In the genomic region with DNA sequence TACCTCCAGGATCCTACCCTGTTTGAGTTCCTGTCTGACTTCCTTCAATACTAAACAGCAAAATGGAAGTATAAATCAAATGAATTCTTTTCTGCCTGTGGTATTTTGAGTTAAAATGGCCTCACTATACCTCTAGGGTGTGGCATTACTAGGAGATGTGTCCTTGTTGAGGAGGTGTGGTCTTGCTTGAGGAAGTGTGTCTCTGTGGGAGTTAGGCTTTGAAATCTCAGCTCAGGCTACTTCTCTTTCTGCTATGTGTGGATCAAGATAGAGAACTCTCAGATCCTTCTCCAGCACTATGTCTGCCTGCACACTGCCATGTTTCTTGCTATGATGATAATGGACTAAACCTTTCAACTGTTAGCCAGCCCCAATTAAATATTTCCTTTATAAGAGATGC, we compare ENCODE assay signal across 30 mouse cellular contexts. TPM values are rescaled to one million over a fixed set of nuclear protein-coding genes. Genes with fewer than 3 reads are reported as not detected.
"Had no signal": no experiment of that assay in that cellular context is flagged by ENCODE, and none has a peak within 500 bp of the region (broad histone marks: within the 10 kb centered on the region; RNA-seq: fewer than 3 reads in every experiment).

No protein-coding gene starts in this region.

- H3K27ac ChIP-seq: heart, embryonic 10.5 days; hindbrain, embryonic 10.5 days; hindbrain, embryonic 12.5 days; hindbrain, embryonic 14.5 days; intestine, embryonic 15.5 days; limb, embryonic 13.5 days; limb, embryonic 15.5 days; liver, embryonic 12.5 days; liver, embryonic 14.5 days had no signal

- H3K4me3 ChIP-seq: heart, embryonic 10.5 days; heart, embryonic 12.5 days; hindbrain, embryonic 10.5 days; hindbrain, embryonic 12.5 days; intestine, embryonic 15.5 days; limb, embryonic 13.5 days; limb, embryonic 15.5 days; liver, embryonic 12.5 days had no signal

- H3K27me3 ChIP-seq: heart, embryonic 12.5 days; hindbrain, embryonic 12.5 days; intestine, embryonic 15.5 days; limb, embryonic 13.5 days; limb, embryonic 15.5 days; liver, embryonic 12.5 days had no signal

- H3K9me3 ChIP-seq: heart, embryonic 10.5 days; heart, embryonic 12.5 days; hindbrain, embryonic 10.5 days; hindbrain, embryonic 12.5 days; intestine, embryonic 15.5 days; limb, embryonic 13.5 days; limb, embryonic 15.5 days; liver, embryonic 12.5 days had no signal

- ATAC-seq: hindbrain, embryonic 16.5 days; inflammation-experienced regulatory T-cells, adult 6 months; intestine, embryonic 15.5 days; intestine, postnatal 0 days; liver, embryonic 12.5 days had no signal

- H3K4me1 ChIP-seq: heart, embryonic 10.5 days; heart, embryonic 12.5 days; hindbrain, embryonic 10.5 days; hindbrain, embryonic 12.5 days; intestine, embryonic 15.5 days; limb, embryonic 13.5 days; limb, embryonic 15.5 days; liver, embryonic 12.5 days had no signal

- H3K36me3 ChIP-seq: heart, embryonic 10.5 days; heart, embryonic 12.5 days; hindbrain, embryonic 10.5 days; hindbrain, embryonic 12.5 days; intestine, embryonic 15.5 days; limb, embryonic 13.5 days; limb, embryonic 15.5 days; liver, embryonic 12.5 days had no signal

- DNase-seq: gastrocnemius, postnatal 14 days; heart, adult 18-20 months; heart, postnatal 10 days; heart, postnatal 4 days; kidney, adult 18-20 months; kidney, adult 8-10 months; kidney, postnatal 10 days; kidney, postnatal 25 days; layer of hippocampus, adult 9-11 months; layer of hippocampus, postnatal 36 days; left cerebral cortex, postnatal 4 days had no signal

- H3K9ac ChIP-seq: heart, embryonic 12.5 days; hindbrain, embryonic 12.5 days; hindbrain, embryonic 14.5 days; intestine, embryonic 15.5 days; limb, embryonic 13.5 days; limb, embryonic 15.5 days; liver, embryonic 12.5 days; liver, embryonic 14.5 days had no signal

RNA-seq across cellular contexts. Expression of a gene that starts 19.3 kb away (rescaled TPM):
- total RNA-seq: gastrocnemius, adult 8-10 months; gastrocnemius, postnatal 14 days; layer of hippocampus, postnatal 36 days; left cerebral cortex, postnatal 25 days; left cerebral cortex, postnatal 4 days; liver, adult 2 months had no signal
- polyA plus RNA-seq: inflammation-experienced regulatory T-cells, adult 6 months; large intestine, adult 2 months had no signal

RNA-seq across cellular contexts. Expression of a gene that starts 32.8 kb away (rescaled TPM):
- polyA plus RNA-seq: inflammation-experienced regulatory T-cells, adult 6 months had no signal

RNA-seq across cellular contexts. Expression of a gene that starts 53.7 kb away (rescaled TPM):
- total RNA-seq: layer of hippocampus, adult 18-20 months; layer of hippocampus, postnatal 36 days; left cerebral cortex, adult 18-20 months; left cerebral cortex, postnatal 25 days had no signal
- polyA plus RNA-seq: liver, adult 2 months had no signal
